Mouse (Mus musculus): ENCODE measurements around the gene A530064D06Rik. TPM values are rescaled to one million over a fixed set of nuclear protein-coding genes. Genes with fewer than 3 reads are reported as not detected.
"Not testable (repeated sequence)": the region's sequence is repeated elsewhere in the genome, so short reads cannot be mapped to it uniquely, and the experiment has no call there.

The A530064D06Rik gene
- total RNA-seq (2021) = under 1 TPM; 0.24 to 0.33 TPM
- long read RNA-seq, experiment 1 = 0 reads
- long read RNA-seq, experiment 2 = 0 reads

GRCm38 (mm10) chr17:48167103-48167502 is at the start of gene A530064D06Rik:
A530064D06Rik (minus strand) TSS chr17:48167275.
- not testable (repeated sequence) for DNase-seq

GRCm38 (mm10) chr17:48215429-48215828 is 48.4 kb upstream of the A530064D06Rik start:
- no peak for DNase-seq

GRCm38 (mm10) chr17:48213511-48213910 is 46.4 kb upstream of the A530064D06Rik start:
- no peak for DNase-seq

GRCm38 (mm10) chr17:48212596-48212995 is 45.5 kb upstream of the A530064D06Rik start:
- DNase-seq = no peak

GRCm38 (mm10) chr17:48203086-48203485 is 36.0 kb upstream of the A530064D06Rik start:
- no peak for DNase-seq

GRCm38 (mm10) chr17:48192366-48192765 is 25.3 kb upstream of the A530064D06Rik start:
- DNase-seq = no peak

GRCm38 (mm10) chr17:48185252-48185651 is 18.2 kb upstream of the A530064D06Rik start:
- no peak for DNase-seq

GRCm38 (mm10) chr17:48157382-48158076 is 9.5 kb downstream of the A530064D06Rik start:
- DNase-seq = no peak

- no peak for DNase-seq
Observed at GRCm38 (mm10) chr17:48146120-48146519, 21.0 kb downstream of the A530064D06Rik start, which contains the start of gene 9830107B12Rik. 9830107B12Rik (minus strand) TSS chr17:48146268.

GRCm38 (mm10) chr17:48132810-48133209 is 34.3 kb downstream of the A530064D06Rik start:
- DNase-seq = no peak

GRCm38 (mm10) chr17:48120456-48120855 is 46.6 kb downstream of the A530064D06Rik start:
- no peak for DNase-seq

GRCm38 (mm10) chr17:48119656-48120055 is 47.4 kb downstream of the A530064D06Rik start:
- DNase-seq = peak; percentile 86

- DNase-seq = no peak
Observed at GRCm38 (mm10) chr17:48118570-48118969, 48.5 kb downstream of the A530064D06Rik start.

GRCm38 (mm10) chr17:48110547-48111287 is 56.4 kb downstream of the A530064D06Rik start:
- DNase-seq = peak; percentile 60

- no peak for DNase-seq
Observed at GRCm38 (mm10) chr17:48108520-48108919, 58.6 kb downstream of the A530064D06Rik start.

- DNase-seq = peak; percentile 7
Observed at GRCm38 (mm10) chr17:48107862-48108261, 59.2 kb downstream of the A530064D06Rik start.

GRCm38 (mm10) chr17:48107333-48107732 is 59.7 kb downstream of the A530064D06Rik start:
- no peak for DNase-seq

GRCm38 (mm10) chr17:48100441-48101417 is 66.3 kb downstream of the A530064D06Rik start:
- DNase-seq = peak; percentile 88

- DNase-seq = no peak
Observed at GRCm38 (mm10) chr17:48099312-48099711, 67.8 kb downstream of the A530064D06Rik start.

Data from adrenal gland, postnatal 10 days (tissue).